Mouse (Mus musculus): ENCODE results near the gene E330014E10Rik. TPM values are rescaled to one million over a fixed set of nuclear protein-coding genes. Genes with fewer than 3 reads are reported as not detected.
"Not testable (repeated sequence)": the region's sequence is repeated elsewhere in the genome, so short reads cannot be mapped to it uniquely, and the experiment has no call there.

E330014E10Rik gene
- total RNA-seq (2014; rRNA removed) (not detected in 2 replicates), polyA plus RNA-seq (2015; fragmentation: Nextera tagmentation; extraction: Ambion mirVana) (not detected in 2 replicates)

- not testable (repeated sequence) for ATAC-seq (ENCODE audit: low FRiP score); H3K27ac ChIP-seq (ENCODE audit: low read depth, low read length); H3K27me3 ChIP-seq (ENCODE audit: insufficient read depth, low read length); H3K9ac ChIP-seq (replicated peaks; ENCODE audit: low read length, poor library complexity, severe bottlenecking); H3K4me2 ChIP-seq (ENCODE audit: low read depth, low read length, poor library complexity, severe bottlenecking); H3K36me3 ChIP-seq (ENCODE audit: insufficient read depth, low read length); DNase-seq (ENCODE audit: low spot score); H3K9me3 ChIP-seq (ENCODE audit: low read length); H3K4me1 ChIP-seq (ENCODE audit: insufficient read depth, low read length); H3K4me3 ChIP-seq (ENCODE audit: low read depth, low read length)
- no CpG with 5 or more reads among the region's 2 CpGs for WGBS
Observed at GRCm38 (mm10) chr5:95775690-95776089, at the start of gene E330014E10Rik. E330014E10Rik (plus strand) TSS chr5:95775990.

GRCm38 (mm10) chr5:95736073-95736472 is 39.7 kb upstream of the E330014E10Rik start, which contains the start of gene Gm7978:
Gm7978 (minus strand) TSS chr5:95736173.
- not testable (repeated sequence) for H3K9ac ChIP-seq (replicated peaks; ENCODE audit: low read length, poor library complexity, severe bottlenecking); H3K4me1 ChIP-seq (ENCODE audit: insufficient read depth, low read length); H3K4me2 ChIP-seq (ENCODE audit: low read depth, low read length, poor library complexity, severe bottlenecking); H3K27me3 ChIP-seq (ENCODE audit: insufficient read depth, low read length); H3K27ac ChIP-seq (ENCODE audit: low read depth, low read length); H3K9me3 ChIP-seq (ENCODE audit: low read length); H3K36me3 ChIP-seq (ENCODE audit: insufficient read depth, low read length); ATAC-seq (ENCODE audit: low FRiP score); DNase-seq (ENCODE audit: low spot score); H3K4me3 ChIP-seq (ENCODE audit: low read depth, low read length)
- no CpG with 5 or more reads among the region's 1 CpGs for WGBS

- DNase-seq (ENCODE audit: low spot score); H3K9ac ChIP-seq (replicated peaks; ENCODE audit: low read length, poor library complexity, severe bottlenecking); H3K9me3 ChIP-seq (ENCODE audit: low read length); H3K4me1 ChIP-seq (ENCODE audit: insufficient read depth, low read length); H3K27ac ChIP-seq (ENCODE audit: low read depth, low read length); H3K36me3 ChIP-seq (ENCODE audit: insufficient read depth, low read length); H3K4me3 ChIP-seq (ENCODE audit: low read depth, low read length); ATAC-seq (ENCODE audit: low FRiP score); H3K4me2 ChIP-seq (ENCODE audit: low read depth, low read length, poor library complexity, severe bottlenecking); H3K27me3 ChIP-seq (ENCODE audit: insufficient read depth, low read length): not testable (repeated sequence)
- WGBS: no CpG with 5 or more reads among the region's 3 CpGs
Observed at GRCm38 (mm10) chr5:95741714-95742113, 34.1 kb upstream of the E330014E10Rik start, which contains the start of gene Gm7982. Gm7982 (plus strand) TSS chr5:95742014.

GRCm38 (mm10) chr5:95810841-95811240 is 35.1 kb downstream of the E330014E10Rik start:
- H3K4me3 ChIP-seq (ENCODE audit: low read depth, low read length); DNase-seq (ENCODE audit: low spot score); H3K27ac ChIP-seq (ENCODE audit: low read depth, low read length); H3K9ac ChIP-seq (replicated peaks; ENCODE audit: low read length, poor library complexity, severe bottlenecking); H3K4me2 ChIP-seq (ENCODE audit: low read depth, low read length, poor library complexity, severe bottlenecking); ATAC-seq (ENCODE audit: low FRiP score); H3K4me1 ChIP-seq (ENCODE audit: insufficient read depth, low read length); H3K36me3 ChIP-seq (ENCODE audit: insufficient read depth, low read length); H3K9me3 ChIP-seq (ENCODE audit: low read length); H3K27me3 ChIP-seq (ENCODE audit: insufficient read depth, low read length): not testable (repeated sequence)
- 70% methylated on average over 2 of the region's 2 CpGs for WGBS

GRCm38 (mm10) chr5:95836580-95836979 is 60.8 kb downstream of the E330014E10Rik start:
- Histone ChIP-seq H3K4me1 (ENCODE audit: insufficient read depth, low read length) (no peaks in the 10 kb centered on the region), H3K9me3 (ENCODE audit: low read length) (peaks cover 12% of the 10 kb centered on the region; the same call in 1 of the 2 replicates), H3K27me3 (ENCODE audit: insufficient read depth, low read length) (no peaks in the 10 kb centered on the region), H3K27ac (ENCODE audit: low read depth, low read length) (no peak overlapping the region), H3K9ac (replicated peaks; ENCODE audit: low read length, poor library complexity, severe bottlenecking) (no peak overlapping the region), H3K4me2 (ENCODE audit: low read depth, low read length, poor library complexity, severe bottlenecking) (no peak overlapping the region), H3K36me3 (ENCODE audit: insufficient read depth, low read length) (no peaks in the 10 kb centered on the region), H3K4me3 (ENCODE audit: low read depth, low read length) (no peak overlapping the region)
- TF ChIP-seq CTCF (IDR thresholded peaks at IDR 0.05): no peak
- WGBS: 74% methylated on average over 4 of the region's 4 CpGs
- ATAC-seq (ENCODE audit: low FRiP score) (no peak), DNase-seq (ENCODE audit: low spot score) (no peak)

- no peaks in the 10 kb centered on the region for H3K36me3 ChIP-seq (ENCODE audit: insufficient read depth, low read length)
- ATAC-seq (ENCODE audit: low FRiP score) (no peak), DNase-seq (ENCODE audit: low spot score) (no peak)
- WGBS: 83% methylated on average over 3 of the region's 3 CpGs
- H3K27ac ChIP-seq (ENCODE audit: low read depth, low read length): no peak overlapping the region
- no peak overlapping the region for H3K9ac ChIP-seq (replicated peaks; ENCODE audit: low read length, poor library complexity, severe bottlenecking)
- no peak overlapping the region for H3K4me2 ChIP-seq (ENCODE audit: low read depth, low read length, poor library complexity, severe bottlenecking)
- H3K4me1 ChIP-seq (ENCODE audit: insufficient read depth, low read length): no peaks in the 10 kb centered on the region
- no peak for TF ChIP-seq CTCF (IDR thresholded peaks at IDR 0.05)
- H3K27me3 ChIP-seq (ENCODE audit: insufficient read depth, low read length): no peaks in the 10 kb centered on the region
- H3K4me3 ChIP-seq (ENCODE audit: low read depth, low read length): no peak overlapping the region
- H3K9me3 ChIP-seq (ENCODE audit: low read length): peaks cover 12% of the 10 kb centered on the region; the same call in 1 of the 2 replicates
Observed at GRCm38 (mm10) chr5:95854030-95854429, 78.2 kb downstream of the E330014E10Rik start.

Other genes with a start within 250 kb of the E330014E10Rik start
- not detected in 2 replicates for gene Gm7971, start 181.1 kb upstream of the E330014E10Rik start, total RNA-seq (2014; rRNA removed)
- gene Gm7971, start 181.1 kb upstream of the E330014E10Rik start, polyA plus RNA-seq (2015; fragmentation: Nextera tagmentation; extraction: Ambion mirVana): not detected in 2 replicates
- gene Gm7978, start 39.8 kb upstream of the E330014E10Rik start, total RNA-seq (2014; rRNA removed): not detected in 2 replicates
- gene Gm7978, start 39.8 kb upstream of the E330014E10Rik start, polyA plus RNA-seq (2015; fragmentation: Nextera tagmentation; extraction: Ambion mirVana): not detected in 2 replicates
- gene Gm7982, start 34.0 kb upstream of the E330014E10Rik start, total RNA-seq (2014; rRNA removed): not detected in 2 replicates
- not detected in 2 replicates for gene Gm7982, start 34.0 kb upstream of the E330014E10Rik start, polyA plus RNA-seq (2015; fragmentation: Nextera tagmentation; extraction: Ambion mirVana)
- 0.33 and 0.61 TPM in 2 replicates for gene Cxcl13, start 181.0 kb downstream of the E330014E10Rik start, total RNA-seq (2014; rRNA removed)
- 1.3 and 1.9 TPM in 2 replicates for gene Cxcl13, start 181.0 kb downstream of the E330014E10Rik start, polyA plus RNA-seq (2015; fragmentation: Nextera tagmentation; extraction: Ambion mirVana)